Mouse (Mus musculus) spleen, postnatal 36 days (tissue): ENCODE results near the gene Prdx6b.
A peak's percentile ranks its signal among the peaks of the same experiment; 100 is the strongest.

Experiments used
- DNase-seq, 2 experiments: peaks; one replicate each; pipeline ENCODE4 v3.0.0; 2022; ENCODE audit warnings: low spot score in 2 of 2, mixed read lengths in 1 of 2

Prdx6b gene

DNA sequence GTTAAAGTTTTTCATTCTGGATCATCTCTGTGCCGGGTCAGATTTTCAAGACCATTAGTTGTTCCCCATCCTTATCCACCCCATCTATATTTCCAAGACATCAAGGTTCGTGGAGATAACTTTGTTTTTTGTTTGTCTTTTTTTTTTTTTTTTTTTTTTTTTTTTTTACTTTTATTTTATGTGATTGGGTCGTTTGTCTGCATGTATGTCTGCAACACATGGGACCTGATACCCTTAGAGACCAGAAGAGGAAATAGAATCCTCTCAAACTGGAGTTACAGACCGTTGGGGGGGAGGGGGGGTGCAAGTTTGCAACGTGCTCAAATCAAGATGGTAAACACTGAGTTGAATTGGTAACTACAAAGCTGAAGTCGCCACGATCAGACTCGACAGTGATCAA is at the start of gene Prdx6b:
Gene Prdx6b, plus strand, starts transcription at position 301 of the 400 bp plus-strand sequence.
- DNase-seq = no peak

GRCm38 (mm10) chr2:80247466-80247865 is 44.8 kb upstream of the Prdx6b start:
- DNase-seq = no peak

DNA sequence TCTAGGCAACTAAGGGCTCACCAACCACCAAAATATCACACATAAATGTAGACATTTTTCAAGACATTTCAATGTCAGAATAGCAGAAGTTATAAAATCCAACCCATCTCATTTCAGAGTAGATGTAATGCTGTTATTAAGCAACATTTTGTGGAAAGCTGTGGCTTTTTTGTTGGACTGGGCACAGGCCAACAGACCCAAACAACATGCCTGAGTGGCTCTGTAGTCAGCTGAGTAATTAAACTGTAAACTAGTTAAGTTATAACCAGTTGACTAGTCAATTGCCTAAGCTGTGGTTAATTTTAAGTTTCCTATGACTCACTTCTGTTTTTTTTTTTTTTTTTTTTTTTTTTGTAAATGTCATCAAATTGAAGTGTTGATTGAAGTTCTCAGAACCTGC is 44.4 kb upstream of the Prdx6b start:
- DNase-seq = no peak

- no peak for DNase-seq
Observed at GRCm38 (mm10) chr2:80259888-80260672, 32.2 kb upstream of the Prdx6b start.

DNA sequence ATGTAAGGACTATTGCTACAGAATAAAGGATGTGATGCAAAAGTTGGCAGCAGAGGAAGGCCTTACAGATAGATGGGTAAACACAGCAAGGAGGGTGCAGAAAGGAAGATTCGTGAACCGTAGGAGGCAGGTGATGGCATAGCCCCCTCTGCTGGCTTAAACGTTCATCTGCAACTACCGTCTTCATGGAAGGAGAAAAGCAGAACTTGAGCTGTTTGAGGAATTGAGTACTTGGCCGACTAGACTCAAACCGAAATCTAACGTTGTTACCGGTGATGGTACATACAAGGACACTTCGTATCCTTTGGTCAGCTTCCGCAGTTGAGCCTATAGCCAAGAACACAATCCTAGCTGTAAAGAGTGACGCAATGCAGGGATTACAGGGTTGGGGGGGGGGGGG is 25.4 kb upstream of the Prdx6b start:
- peak; percentile 35 to 37 for DNase-seq

DNA sequence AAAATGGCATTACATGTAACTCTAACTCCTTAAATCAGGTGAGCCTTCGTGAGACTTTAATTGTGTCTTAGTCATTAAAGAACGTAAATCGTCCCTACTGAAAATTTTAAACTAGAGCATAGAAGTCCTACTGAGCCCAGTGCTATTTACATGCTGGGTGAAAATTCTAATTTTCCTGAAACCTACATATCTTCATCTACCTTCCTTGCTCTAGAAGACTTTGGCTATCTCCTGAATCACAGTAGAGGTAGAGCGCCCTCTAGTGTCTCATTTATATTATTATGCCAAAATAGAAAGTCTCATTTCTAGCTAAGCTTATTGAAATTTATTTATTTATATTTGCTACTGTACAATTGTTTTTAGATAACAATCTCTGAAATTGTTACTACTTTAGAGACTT is 24.2 kb upstream of the Prdx6b start:
- no peak for DNase-seq

DNA sequence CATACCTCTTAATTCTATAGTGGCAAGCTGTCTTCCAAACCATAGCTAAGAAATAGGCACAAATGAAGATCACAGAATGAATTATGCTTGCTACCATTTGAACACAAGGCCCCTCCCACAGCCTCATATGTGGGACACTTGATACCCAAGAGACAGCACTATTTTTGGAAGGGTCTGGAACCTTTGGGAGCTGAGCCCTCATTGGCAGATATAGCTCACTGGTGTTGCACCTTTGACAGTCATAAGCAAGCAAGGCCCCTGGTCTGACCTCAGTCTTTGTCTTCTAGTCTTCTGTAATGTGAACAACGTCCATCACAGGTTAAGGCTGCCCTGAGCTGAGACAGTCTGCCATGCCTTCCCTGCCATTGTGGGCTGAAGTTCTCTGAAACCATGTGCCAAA is 20.8 kb upstream of the Prdx6b start:
- DNase-seq = no peak

GRCm38 (mm10) chr2:80273038-80273437 is 19.2 kb upstream of the Prdx6b start:
- no peak for DNase-seq

DNA sequence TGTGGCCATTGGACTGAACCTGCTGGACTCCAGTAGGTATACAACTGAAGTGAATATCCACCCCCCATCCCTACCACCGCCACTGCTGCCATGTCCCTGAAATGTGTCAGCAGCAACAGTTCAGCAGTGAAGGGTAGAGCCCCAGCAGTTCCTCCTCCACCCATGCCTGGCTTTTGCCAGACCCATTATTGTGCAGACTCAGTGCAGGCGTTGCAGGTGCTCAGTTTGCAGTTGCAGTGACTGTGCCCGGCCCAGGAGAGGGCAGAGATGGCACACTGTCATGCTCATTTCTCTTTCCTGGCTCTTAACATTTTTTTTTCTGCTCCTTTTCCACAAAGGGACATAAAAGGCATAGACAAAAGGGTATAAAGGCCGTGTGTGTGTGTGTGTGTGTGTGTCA is 18.5 kb upstream of the Prdx6b start:
- no peak for DNase-seq

DNA sequence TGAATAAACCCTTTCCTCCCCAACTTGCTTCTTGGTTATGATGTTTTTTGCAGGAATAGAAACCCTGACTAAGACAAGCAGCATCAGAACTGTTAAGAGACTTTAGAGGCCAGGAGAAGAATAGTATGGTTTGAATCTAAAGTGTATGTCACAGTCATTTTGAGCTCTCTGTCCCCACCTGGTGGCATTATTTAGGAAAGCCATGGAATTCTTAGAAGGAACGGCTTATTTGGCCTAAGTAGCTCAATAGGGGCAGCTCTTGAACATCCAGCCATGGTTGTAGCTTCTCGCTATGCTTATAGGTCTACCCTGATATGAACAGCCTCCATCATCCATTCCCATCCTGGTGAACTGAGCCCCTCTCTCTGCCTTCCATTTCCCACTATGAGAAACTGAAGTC is 17.1 kb upstream of the Prdx6b start:
- DNase-seq = no peak

DNA sequence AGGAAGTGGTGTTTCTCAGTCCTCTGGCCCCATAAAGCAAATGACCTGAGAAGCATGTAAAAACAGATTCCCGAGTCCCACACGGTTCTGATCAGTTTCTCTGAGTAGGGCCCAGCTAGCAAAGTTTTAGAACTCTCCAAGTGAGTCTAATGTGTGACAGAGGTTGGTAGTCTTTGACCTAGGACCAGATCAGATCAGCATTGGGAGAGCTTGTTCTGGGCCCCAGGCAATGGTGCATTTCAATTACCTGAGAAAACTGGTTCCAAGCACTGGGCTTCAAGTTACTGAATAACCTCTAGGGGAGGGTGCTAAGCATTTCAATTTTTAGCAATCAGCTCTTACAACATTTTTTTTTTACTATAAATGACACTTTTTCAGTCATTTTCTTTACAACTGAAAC is 10.1 kb upstream of the Prdx6b start:
- DNase-seq = no peak

- DNase-seq = no peak
Observed at GRCm38 (mm10) chr2:80286397-80286796, 5.9 kb upstream of the Prdx6b start.

DNA sequence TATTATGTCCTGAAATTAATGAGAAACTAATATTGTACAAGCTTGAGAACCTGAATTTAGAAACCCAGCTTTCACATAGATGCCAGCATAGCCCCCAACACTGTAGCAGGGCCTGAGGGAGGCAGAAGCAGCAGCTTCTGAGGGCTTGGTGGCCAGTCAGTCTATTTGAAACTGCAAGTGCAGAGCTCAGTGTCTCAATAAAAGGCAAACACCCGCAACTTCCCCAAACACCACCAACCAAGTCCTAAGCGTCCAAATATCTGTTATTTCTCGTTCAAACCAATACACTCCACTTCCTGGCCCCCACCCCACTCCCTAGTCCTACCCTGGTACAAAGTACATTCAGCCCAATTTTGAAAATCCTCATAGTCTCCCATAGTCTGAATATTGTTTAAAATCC is 6.1 kb downstream of the Prdx6b start:
- DNase-seq = no peak

DNA sequence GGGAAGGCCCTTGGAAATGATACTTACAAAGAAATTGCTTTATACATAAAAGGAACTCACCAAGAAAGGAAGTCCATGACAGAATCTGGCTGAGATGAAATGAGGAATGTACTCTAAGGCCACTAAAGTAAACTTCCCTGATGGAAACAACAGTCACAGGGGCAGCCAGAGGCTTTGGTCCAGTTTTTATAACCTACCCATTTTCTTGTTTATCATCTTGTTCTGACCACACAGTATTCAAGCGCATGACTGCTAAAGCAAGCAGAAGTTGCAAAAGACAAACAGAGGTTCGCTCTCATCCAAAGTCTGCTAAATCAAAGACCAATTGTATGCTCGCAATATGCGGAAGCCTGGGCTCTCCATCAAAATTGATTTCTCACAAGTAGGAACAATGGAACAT is 8.5 kb downstream of the Prdx6b start:
- no peak for DNase-seq

DNA sequence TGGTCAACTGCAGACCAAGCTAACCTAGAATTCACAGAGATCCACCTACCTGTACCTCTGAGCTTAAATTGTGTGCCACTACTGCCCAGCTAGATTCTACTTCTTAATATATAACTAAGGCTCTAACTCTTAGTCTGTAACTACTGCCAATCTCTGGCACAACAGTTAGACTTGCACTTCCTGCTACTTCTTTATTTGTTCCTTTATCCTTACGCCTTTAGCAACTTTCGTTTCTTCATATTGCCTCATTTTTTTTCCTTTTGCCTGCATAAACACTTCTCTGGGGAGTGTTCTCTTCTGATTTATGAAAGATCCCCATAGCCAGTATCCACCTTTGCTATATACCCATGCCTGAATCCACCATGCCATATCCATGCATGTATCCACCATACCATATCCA is 11.7 kb downstream of the Prdx6b start:
- no peak for DNase-seq

- DNase-seq = no peak
Observed at GRCm38 (mm10) chr2:80307701-80308100, 15.4 kb downstream of the Prdx6b start.

DNA sequence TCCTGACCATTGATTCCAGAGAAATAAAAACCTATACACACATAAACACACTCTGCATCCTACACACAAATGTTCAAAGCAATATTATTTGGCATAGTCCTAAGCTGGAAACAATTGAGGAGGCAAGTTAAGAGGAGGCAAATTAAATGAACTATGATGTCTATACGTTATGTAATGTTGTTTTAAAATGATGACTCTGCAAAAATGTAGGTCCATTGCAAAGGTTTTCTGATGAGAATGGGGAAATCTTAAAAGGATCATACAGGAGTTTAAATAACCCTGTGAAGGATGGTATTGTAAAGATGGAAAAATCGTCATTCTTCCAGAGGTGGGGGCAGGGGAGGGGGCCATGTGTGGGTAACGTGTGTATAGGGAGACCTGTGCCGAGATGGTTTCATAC is 17.5 kb downstream of the Prdx6b start:
- DNase-seq = no peak

- peak; percentile 32 to 70 for DNase-seq
Observed at GRCm38 (mm10) chr2:80310772-80311171, 18.5 kb downstream of the Prdx6b start.

GRCm38 (mm10) chr2:80311350-80311749 is 19.1 kb downstream of the Prdx6b start:
- DNase-seq = peak; percentile 24 to 44

DNA sequence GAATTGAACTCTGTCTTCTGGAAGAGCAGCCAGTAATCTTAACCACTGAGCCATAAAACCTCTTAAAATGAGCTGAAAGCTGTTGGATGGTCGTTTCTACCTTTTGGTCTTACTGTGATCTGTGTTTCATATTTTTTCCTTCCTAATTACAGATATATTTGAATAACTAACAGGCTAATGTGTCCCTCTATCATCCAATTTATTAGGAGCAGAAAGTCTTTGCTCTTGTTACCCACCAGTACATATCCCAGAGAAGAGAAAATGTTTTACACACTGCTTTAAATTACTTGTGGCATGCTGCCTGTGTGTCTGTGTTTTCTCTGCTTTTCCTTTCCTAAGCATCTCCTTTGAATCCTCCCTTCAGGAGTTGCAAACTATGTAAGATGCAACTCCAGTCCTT is 21.9 kb downstream of the Prdx6b start:
- no peak for DNase-seq

GRCm38 (mm10) chr2:80314854-80315241 is 22.6 kb downstream of the Prdx6b start:
- no peak for DNase-seq

DNA sequence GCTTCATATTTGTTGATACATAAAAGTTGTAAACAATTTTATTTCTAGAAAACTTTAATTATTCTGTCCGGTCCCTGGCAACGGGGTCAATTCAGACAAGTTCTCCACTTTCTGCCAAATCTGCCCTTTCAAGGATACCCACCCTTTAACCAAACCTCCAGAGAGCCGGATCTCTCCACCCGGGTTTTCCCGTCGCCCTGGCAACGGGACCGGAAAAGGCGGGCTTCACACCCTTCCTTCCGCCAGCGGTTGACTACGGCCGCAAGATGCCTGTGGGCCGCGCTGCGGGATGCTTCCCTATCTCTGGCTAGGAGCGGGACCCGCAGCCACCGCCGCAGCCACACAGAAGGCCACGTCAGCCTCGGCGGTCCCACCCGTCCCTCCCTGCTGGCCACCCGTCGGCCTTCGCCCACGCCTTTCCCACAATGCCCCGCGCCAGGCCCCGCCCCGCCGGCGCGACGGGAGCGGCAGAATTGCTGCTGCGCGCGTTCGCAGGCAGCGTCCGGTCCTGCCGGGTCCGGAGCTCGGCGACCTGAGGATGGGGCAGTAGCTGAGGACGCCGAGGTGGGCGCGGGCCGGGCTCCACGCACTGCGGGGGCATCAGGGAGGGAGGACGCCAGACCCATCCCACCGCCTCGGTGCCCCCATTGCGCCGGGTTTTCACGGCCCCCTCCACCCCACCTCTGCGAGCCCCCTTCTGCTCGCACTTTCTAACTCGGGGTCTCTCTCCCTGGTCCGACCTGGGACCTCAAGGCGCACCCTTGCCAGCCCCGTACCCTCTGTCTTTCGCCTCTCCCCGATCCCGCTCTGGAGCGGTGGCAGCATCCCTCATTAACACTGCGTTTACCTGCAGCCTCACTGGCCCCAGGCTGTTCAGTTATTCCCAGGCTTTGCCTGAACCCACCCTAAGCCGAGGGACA is 23.2 kb downstream of the Prdx6b start, which contains the start of gene Dnajc10:
Gene Dnajc10, plus strand, starts transcription at position 225 of the 920 bp plus-strand sequence.
- DNase-seq = peak; percentile 86 to 90

GRCm38 (mm10) chr2:80322878-80323277 is 30.6 kb downstream of the Prdx6b start:
- DNase-seq = no peak
